Mouse (Mus musculus): ENCODE measurements around the gene Iqch. TPM values are rescaled to one million over a fixed set of nuclear protein-coding genes. Genes with fewer than 3 reads are reported as not detected.

The Iqch gene
- total RNA-seq, 2 experiments from 2014 or later = 0.22 TPM; not detected in 1

DNA sequence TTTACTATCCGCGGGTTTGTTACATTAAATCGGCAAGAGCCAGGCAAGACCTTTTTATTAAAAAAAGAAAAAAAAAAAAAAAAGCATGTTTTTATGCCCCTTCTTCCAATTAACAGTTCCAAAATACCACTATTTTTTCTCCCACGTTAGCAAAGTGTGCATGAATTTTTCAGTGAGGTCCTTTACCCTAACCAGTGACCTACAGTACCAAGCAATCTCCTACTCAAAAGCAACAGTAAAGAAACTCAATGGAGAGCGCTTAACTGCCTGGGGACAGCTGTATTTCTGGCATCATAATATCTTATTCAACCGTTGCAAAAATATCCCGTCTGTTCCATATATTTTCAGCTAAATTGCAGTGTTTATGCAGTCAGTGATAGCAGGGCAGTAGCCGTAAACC lies 224.1 kb downstream of the Iqch start:
- no peak for DNase-seq (ENCODE audit: low spot score in 2 of 2)

DNA sequence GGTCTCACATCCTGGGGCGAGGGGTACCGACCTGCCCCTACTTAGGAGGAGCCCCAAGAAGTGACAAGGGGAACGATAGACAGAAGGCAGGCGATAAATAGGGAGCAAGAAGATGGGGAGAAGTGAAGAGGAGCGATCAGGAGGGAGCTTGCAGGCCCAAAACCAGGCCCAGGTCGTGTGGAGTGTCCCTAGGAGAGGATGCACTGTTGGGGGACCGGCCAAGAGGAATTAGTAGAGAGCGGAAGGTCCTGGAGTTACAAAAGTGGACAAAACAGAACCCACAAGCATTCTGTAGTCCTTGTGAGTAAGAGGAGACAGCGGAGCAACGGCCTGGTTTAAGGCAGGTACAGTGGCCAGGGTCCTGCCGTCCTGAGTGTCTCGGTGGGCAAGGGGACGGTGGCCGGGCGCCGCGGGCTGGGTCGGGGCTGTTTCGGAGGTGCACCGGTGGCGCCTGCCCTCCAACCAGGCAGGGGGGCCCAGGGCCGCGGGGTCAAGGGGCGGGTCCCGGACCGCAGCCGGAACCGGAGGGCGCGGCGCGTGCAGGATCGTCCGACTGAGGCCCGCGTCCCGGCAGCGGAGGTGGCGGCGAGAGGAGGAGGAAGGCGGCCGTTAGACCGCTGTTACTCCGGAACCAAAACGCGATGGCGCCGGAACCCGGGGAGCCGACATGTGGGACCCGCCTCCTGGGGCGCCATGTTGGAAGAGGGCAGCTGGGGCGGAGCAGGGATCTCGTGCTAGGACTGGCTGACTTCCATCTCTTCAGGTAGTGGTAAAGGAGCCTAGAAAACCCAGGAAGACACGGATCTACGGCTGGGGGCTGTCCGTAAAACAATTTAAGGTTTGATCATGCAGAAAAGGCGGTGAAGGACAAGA lies 224.8 kb downstream of the Iqch start, which contains the start of gene Map2k5:
Gene Map2k5 (minus strand): TSS at position 633 of the 873 bp plus-strand sequence.
- DNase-seq (ENCODE audit: low spot score in 2 of 2) = peak; percentile 89 to 94

GRCm38 (mm10) chr9:63373315-63373714 lies 229.0 kb downstream of the Iqch start:
- DNase-seq (ENCODE audit: low spot score in 2 of 2) = no peak

DNA sequence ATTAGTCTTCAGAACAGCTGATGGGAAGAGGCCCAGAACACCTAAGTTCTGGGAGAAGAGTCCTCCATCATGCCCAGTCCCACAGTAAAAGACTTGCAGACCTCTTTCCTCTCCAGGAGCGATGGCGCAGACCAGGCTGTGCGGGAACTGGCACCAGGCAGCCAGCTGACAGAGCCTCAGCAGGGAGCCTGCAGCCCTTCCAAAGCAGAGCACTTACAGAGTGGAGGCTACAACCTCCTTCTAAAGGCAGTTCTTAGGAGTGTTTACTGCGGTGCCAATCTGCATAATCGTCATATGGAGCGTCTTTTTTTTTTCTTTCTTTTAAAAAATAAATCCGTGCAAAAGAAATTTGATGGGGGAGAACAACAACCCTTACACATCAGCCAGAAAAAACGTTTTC lies 229.8 kb downstream of the Iqch start:
- no peak for DNase-seq (ENCODE audit: low spot score in 2 of 2)

Other genes starting within 250 kb of the Iqch start
- gene Map2k5, start 224.6 kb downstream of the Iqch start, total RNA-seq (2021) = 10 to 100 TPM; 34.6 to 36.2 TPM
- gene 2300009A05Rik, start 203.2 kb downstream of the Iqch start, total RNA-seq (2021) = 10 to 100 TPM; 37.2 to 37.5 TPM
- 10 to 100 TPM; 47.9 to 52.6 TPM for gene Aagab, start 167 bp upstream of the Iqch start, total RNA-seq (2021)
- gene Smad3, start 155.5 kb upstream of the Iqch start, total RNA-seq (2021) = 10 to 100 TPM; 12.2 to 14.2 TPM

Data from layer of hippocampus, postnatal 10 days (tissue).